Mouse (Mus musculus) MEL (cell line): Measurements from ENCODE around the gene Atrx. TPM values are rescaled to one million over a fixed set of nuclear protein-coding genes. Genes with fewer than 3 reads are reported as not detected.

ENCODE experiments used
- DNase-seq: peaks from one replicate; pipeline ENCODE4 v3.0.0; 2011; ENCODE audit warnings: low read depth, low spot score
- H3K27ac ChIP-seq: 2 replicates; pipeline ENCODE4 v1.5.1; 2012; ENCODE audit warnings: low read depth, mild to moderate bottlenecking, control low read depth, low read length, moderate library complexity; ENCODE audit not compliant: control insufficient read depth
- H3K27me3 ChIP-seq, 2 experiments: fragments of 150-350 bp in 1 of 2; sonication (generic) in 1 of 2; 2 replicates each; pipeline ENCODE4 v1.6.1; 2012; ENCODE audit warnings: low read length in 2 of 2, mild to moderate bottlenecking in 2 of 2, improper control_type of control experiment in 1 of 2, moderate library complexity in 1 of 2; ENCODE audit not compliant: insufficient read depth in 2 of 2, control insufficient read depth in 1 of 2
- H3K36me3 ChIP-seq, 2 experiments: 2 replicates each; pipeline ENCODE4 v1.6.1; 2012 to 2014; ENCODE audit warnings: low read length in 2 of 2, improper control_type of control experiment in 1 of 2, inconsistent platforms in 1 of 2, mild to moderate bottlenecking in 1 of 2; ENCODE audit not compliant: insufficient read depth in 2 of 2, control insufficient read depth in 1 of 2
- H3K4me1 ChIP-seq, 2 experiments: fragments of 150-350 bp in 1 of 2; sonication (generic) in 1 of 2; 2 replicates each; pipeline ENCODE4 v1.6.1; 2012; ENCODE audit warnings: low read length in 2 of 2, improper control_type of control experiment in 1 of 2, mild to moderate bottlenecking in 1 of 2; ENCODE audit not compliant: insufficient read depth in 2 of 2, control insufficient read depth in 1 of 2
- H3K4me3 ChIP-seq, 2 experiments: fragments of 150-350 bp in 1 of 2; sonication (generic) in 1 of 2; 2 replicates each; pipeline ENCODE4 v1.5.1; 2012; ENCODE audit warnings: low read depth in 2 of 2, low read length in 2 of 2, mild to moderate bottlenecking in 2 of 2, moderate library complexity in 2 of 2, control low read depth in 1 of 2, improper control_type of control experiment in 1 of 2; ENCODE audit not compliant: control insufficient read depth in 1 of 2, insufficient read depth in 1 of 2
- H3K79me2 ChIP-seq: 2 replicates; pipeline ENCODE4 v1.6.1; 2012; ENCODE audit warnings: mild to moderate bottlenecking, low read length, moderate library complexity; ENCODE audit not compliant: control insufficient read depth, poor library complexity, insufficient read depth
- H3K9ac ChIP-seq: 2 replicates; pipeline ENCODE4 v1.6.1; 2012; ENCODE audit warnings: low read depth, mild to moderate bottlenecking, control low read depth, low read length, moderate library complexity; ENCODE audit not compliant: control insufficient read depth, poor library complexity, severe bottlenecking
- H3K9me3 ChIP-seq: fragments of 150-350 bp; sonication (generic); replicated peaks from 2 replicates; pipeline ENCODE4 v1.6.1; 2012; ENCODE audit warnings: mild to moderate bottlenecking, low read length, improper control_type of control experiment, moderate library complexity; ENCODE audit not compliant: insufficient read depth
- CTCF ChIP-seq, 3 experiments: IDR thresholded peaks in 2 of 3; conservative IDR thresholded peaks in 1 of 3; 2 replicates each; pipeline ENCODE4 v1.5.1; 2011 to 2012; ENCODE audit warnings: low read length in 3 of 3, low read depth in 2 of 3, mild to moderate bottlenecking in 2 of 3, improper control_type of control experiment in 1 of 3, inconsistent platforms in 1 of 3, mixed read lengths in 1 of 3, moderate library complexity in 1 of 3; ENCODE audit not compliant: control insufficient read depth in 1 of 3, insufficient read depth in 1 of 3, poor library complexity in 1 of 3, severe bottlenecking in 1 of 3
- E2F4 ChIP-seq: IDR thresholded peaks from 2 replicates; pipeline ENCODE4 v1.6.1; 2011; ENCODE audit warnings: low read depth, low read length, improper control_type of control experiment, borderline replicate concordance
- HCFC1 ChIP-seq: IDR thresholded peaks from 2 replicates; pipeline ENCODE4 v1.6.1; 2012; ENCODE audit warnings: low read depth, mild to moderate bottlenecking, inconsistent platforms, low read length, improper control_type of control experiment, moderate library complexity
- MXI1 ChIP-seq: IDR thresholded peaks from 2 replicates; pipeline ENCODE4 v1.6.1; 2011; ENCODE audit warnings: mild to moderate bottlenecking, low read depth, low read length, improper control_type of control experiment
- MYC ChIP-seq: IDR thresholded peaks from 2 replicates; pipeline ENCODE4 v1.6.1; 2011; ENCODE audit warnings: low read depth, mild to moderate bottlenecking, low read length, improper control_type of control experiment, moderate library complexity
- POLR2AphosphoS2 ChIP-seq: IDR thresholded peaks from 2 replicates; pipeline ENCODE4 v1.6.1; 2011; ENCODE audit warnings: low read length, improper control_type of control experiment
- RCOR1 ChIP-seq: IDR thresholded peaks from 2 replicates; pipeline ENCODE4 v1.6.1; 2012; ENCODE audit warnings: low read depth, mild to moderate bottlenecking, inconsistent platforms, low read length, improper control_type of control experiment
- TBP ChIP-seq: IDR thresholded peaks from 2 replicates; pipeline ENCODE4 v1.8.0; 2011; ENCODE audit warnings: low read depth, low read length, improper control_type of control experiment
- UBTF ChIP-seq: IDR thresholded peaks from 2 replicates; pipeline ENCODE4 v1.6.1; 2012; ENCODE audit warnings: low read depth, mild to moderate bottlenecking, inconsistent platforms, low read length, improper control_type of control experiment, moderate library complexity, borderline replicate concordance; ENCODE audit not compliant: insufficient read depth
- ZKSCAN1 ChIP-seq: IDR thresholded peaks from 2 replicates; pipeline ENCODE4 v1.6.1; 2012; ENCODE audit warnings: low read depth, mild to moderate bottlenecking, inconsistent platforms, low read length, improper control_type of control experiment, moderate library complexity
- polyA plus RNA-seq, 2 experiments: library from polyadenylated mRNA; stranded (reverse) in 1 of 2; unstranded in 1 of 2; fragments of >175 nt in 1 of 2; fragments of >200 nt in 1 of 2; gene quantifications; 2 replicates each; pipeline versions ENCODE4 v1.2.1 to v1.2.4; 2012; ENCODE audit warnings: low replicate concordance in 2 of 2, low read depth in 1 of 2; ENCODE audit not compliant: insufficient read length in 2 of 2, insufficient read depth in 1 of 2, missing spikeins in 1 of 2
- total RNA-seq: library from RNA; depleted of rRNA; stranded (reverse); fragments of 300-350 nt; gene quantifications from 2 replicates; pipeline ENCODE4 v1.2.3, GENCODE M21; 2012

The Atrx gene
- total and polyA plus RNA-seq, 3 experiments, result 44.4 to 379 (median 46.9) TPM

DNA sequence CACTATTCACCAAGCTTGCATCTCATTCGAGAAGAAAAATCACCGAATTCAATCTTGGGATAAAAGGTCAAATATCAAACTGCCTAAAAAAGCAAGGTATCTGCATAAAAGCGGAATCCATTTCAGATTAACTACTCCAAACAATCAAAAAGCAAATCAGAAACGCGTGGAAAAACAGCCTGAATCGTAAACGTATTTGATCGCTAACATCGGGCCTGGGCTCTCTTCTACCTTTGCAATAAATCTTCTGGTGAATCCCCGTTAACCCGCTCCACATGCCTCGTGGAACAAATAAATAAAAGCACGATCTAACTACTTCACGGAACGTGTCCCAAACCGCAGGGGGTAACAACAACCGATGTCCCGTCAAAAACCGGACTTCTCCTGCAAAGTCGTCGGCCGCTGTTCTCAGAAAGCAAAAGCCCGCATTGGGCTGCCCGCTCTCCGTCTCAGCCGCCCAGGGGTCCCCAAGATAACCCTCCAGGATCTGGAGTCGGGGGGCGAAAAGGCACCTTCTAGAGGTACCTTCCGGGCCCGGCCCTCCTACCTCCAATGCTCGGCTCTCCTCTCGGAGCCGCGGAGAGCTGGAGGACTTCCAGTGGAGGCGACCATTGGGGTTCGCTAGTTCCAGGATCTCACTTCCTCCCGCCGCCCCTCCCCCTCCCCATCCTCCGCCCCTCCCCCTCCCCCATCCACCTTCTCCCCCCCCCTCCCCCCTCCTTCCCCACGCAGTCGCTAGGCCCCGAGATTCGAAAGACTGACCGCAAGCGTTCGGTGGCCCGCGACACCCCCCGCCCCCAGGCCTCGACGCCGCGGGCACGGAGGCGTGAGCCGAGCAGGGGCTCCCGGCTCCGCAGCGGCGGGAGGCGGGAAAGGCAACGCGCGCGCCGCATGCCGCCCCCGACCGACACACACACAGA lies 1.0 kb downstream of the Atrx start:
- peaks cover 3 to 9% of the 10 kb centered on the region in 2 experiments for H3K4me1 ChIP-seq
- peaks cover 48% of the 10 kb centered on the region for H3K79me2 ChIP-seq
- H3K36me3 ChIP-seq, result peaks cover 2 to 17% of the 10 kb centered on the region in 2 experiments; a peak in 3 of 4 replicates
- no peak for TF ChIP-seq ZKSCAN1
- TF ChIP-seq MXI1, result 0 out of 2 replicates have a peak, but pooled peaks have one; percentile 43
- TF ChIP-seq POLR2AphosphoS2, result no peak
- no peak for TF ChIP-seq CTCF (IDR thresholded peaks at IDR 0.05 in 2 of 3, conservative IDR thresholded peaks at IDR 0.05 in 1 of 3; ENCODE audit: control insufficient read depth in 1 of 3, insufficient read depth in 1 of 3, low read depth in 2 of 3, low read length in 3 of 3, poor library complexity in 1 of 3, severe bottlenecking in 1 of 3)
- TF ChIP-seq TBP, result no peak
- TF ChIP-seq E2F4, result no peak
- no peak for TF ChIP-seq HCFC1
- no peaks in the 10 kb centered on the region for H3K9me3 ChIP-seq
- H3K27ac ChIP-seq, result peak overlapping the region; percentile 94
- peak overlapping the region; percentile 95 to 98 for H3K4me3 ChIP-seq
- DNase-seq, result peak; percentile 51
- no peaks in the 10 kb centered on the region for H3K27me3 ChIP-seq
- H3K9ac ChIP-seq, result peak overlapping the region; percentile 96

DNA sequence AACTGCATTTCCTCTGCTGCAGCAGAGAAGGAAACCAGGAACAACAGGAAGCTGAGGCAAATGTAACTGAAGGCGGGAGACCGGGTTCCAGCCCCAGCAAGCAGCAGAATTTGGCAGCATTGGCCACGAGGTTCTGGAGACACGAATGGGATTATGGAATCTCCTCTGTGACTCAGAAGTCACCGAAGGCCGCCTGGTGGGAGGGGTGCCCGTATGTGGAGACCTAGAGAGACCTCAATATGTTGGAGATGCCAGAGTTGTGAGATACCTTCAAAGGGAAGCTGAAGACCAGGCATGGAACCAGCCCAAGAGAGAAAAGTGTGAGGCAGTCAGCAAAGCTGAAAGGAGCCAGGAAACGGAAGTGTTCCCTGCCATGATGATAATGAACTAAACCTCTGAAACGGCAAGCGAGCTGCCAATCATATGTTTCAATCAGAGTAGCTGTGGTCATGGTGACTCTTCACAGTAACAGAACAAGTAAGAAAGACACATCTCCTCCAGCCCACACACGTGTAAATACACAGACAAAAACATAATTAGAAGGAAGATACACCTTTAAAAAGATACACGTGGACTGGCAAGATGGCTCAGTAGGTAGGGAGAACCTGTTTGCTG lies 3.0 kb downstream of the Atrx start:
- Histone ChIP-seq H3K27me3 (no peaks in the 10 kb centered on the region), H3K27ac (no peak overlapping the region), H3K9me3 (no peaks in the 10 kb centered on the region), H3K36me3 (peaks cover 2 to 17% of the 10 kb centered on the region in 2 experiments; a peak in 3 of 4 replicates), H3K9ac (no peak overlapping the region), H3K4me1 (peaks cover 3 to 9% of the 10 kb centered on the region in 2 experiments), H3K79me2 (peaks cover 59% of the 10 kb centered on the region), H3K4me3 (no peak overlapping the region)
- no peak for TF ChIP-seq RCOR1
- TF ChIP-seq POLR2AphosphoS2, result no peak
- TF ChIP-seq MYC, result no peak
- no peak for TF ChIP-seq MXI1
- no peak for TF ChIP-seq E2F4
- no peak for TF ChIP-seq TBP
- no peak for TF ChIP-seq UBTF
- TF ChIP-seq ZKSCAN1, result no peak
- peak; percentile 24 for DNase-seq
